Mouse (Mus musculus) liver, postnatal 0 days (tissue): ENCODE results near the gene Galr2.

Experiments used
- CTCF ChIP-seq: sonication (generic); IDR thresholded peaks from 2 replicates; pipeline ENCODE4 v1.5.1; 2016; ENCODE audit warnings: antibody characterized with exemption, low read depth
- EP300 ChIP-seq: IDR thresholded peaks from 2 replicates; pipeline ENCODE4 v1.6.1; 2016; ENCODE audit warnings: antibody characterized with exemption, low read depth, mild to moderate bottlenecking

DNA sequence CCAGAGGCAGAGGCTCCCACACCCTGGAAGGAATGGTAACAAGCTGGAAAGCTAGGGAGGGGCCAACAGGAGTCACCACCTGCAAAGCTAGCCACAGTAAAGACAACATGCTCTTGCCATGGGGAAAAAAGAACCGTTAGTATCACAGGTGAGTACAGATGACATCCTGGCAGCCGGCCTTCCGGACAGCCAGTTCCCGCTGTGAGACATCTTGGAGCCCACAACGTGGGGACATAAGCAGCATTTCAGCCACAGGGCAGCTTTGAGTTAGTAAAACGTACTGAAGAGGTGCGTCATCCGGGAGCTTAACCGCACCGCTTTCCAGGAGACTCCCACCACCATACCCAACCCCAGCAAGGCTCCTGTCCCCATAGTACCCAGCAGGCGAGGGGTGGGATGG lies 17.5 kb downstream of the Galr2 start:
- TF ChIP-seq CTCF (no peak), EP300 (no peak)
